Mouse (Mus musculus) cerebellum, adult 18-20 months (tissue): ENCODE measurements around the gene Macrod2.

Source experiments
- DNase-seq, 2 experiments: peaks; one replicate each; pipeline ENCODE4 v3.0.0; 2021

Gene Macrod2

GRCm38 (mm10) chr2:141876958-141877357 is 1481.8 kb downstream of the Macrod2 start:
- no peak for DNase-seq

DNA sequence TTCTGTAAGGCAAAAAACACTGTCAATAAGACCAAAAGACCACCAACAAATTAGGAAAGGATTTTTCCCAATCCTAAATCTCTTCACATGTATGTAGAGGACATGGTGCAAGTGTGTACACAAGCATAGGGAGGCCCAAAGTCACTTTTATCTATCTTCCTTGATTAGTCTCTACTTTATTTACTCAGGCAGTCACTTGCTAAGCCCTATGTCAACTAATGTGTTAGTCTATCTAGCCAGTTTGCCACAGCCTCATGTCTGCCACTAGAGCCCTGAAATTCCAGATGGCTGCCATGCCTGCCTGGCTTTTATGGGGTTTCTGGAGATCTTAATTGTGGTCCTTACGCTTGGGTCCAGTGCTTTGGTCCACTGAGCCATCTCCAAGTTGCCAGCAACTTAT is 1483.4 kb downstream of the Macrod2 start:
- no peak for DNase-seq

- DNase-seq, result no peak
These were observed 1484.6 kb downstream of the Macrod2 start for GRCm38 (mm10) chr2:141879711-141880110.

DNA sequence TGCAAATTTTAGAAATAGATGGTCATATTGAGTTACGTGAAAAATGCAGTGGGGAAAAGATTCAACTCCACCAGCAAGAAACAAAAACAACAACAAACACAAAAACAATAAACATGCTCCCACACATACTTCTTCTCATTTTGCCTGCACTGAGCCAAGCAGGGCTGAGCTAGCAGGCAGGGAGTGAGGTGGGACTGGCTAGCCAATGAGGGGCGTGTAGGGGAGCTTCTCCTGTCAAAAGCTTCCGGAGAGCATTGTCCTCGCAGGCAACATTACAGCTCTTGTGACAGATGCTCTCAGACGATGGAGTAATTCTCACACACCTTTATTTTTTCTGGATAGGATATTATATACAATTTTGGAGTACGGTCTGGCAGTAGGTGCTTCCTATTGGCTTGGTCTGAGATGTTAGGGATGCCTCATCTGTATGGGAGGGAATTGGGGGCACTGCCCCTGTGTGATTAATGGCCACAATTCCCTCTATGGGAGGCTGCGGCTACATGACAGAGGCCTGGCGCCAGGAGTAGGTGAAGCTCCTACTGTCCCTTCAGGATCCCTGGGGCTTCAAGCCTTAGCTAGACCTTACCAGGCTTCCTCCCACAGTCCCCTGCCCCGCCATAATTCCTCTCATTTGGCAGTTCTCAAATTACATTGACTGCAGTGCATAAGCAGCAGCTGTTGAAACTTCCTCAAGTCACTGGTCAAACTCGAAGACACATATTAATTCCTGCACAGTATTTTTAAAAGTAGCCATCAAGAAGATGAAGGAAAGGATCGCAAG is 1491.8 kb downstream of the Macrod2 start:
- no peak for DNase-seq

DNA sequence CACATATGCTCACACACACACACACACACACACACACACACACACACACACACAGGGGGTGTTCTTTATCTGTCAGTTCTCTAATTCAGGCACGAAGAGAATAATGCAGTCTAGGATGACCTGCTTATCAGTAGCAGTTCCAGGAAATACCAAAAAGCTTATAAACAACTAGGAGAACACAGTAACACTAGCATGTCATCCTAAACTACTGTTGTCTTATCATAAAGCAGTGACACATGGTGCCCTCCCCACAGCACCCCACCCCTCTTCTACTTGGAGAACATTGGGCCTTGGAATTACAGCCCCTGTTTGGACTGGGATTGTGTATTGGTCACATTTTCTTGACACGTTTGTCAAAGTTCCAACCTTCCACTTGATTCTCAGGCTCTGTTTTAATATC is 1494.4 kb downstream of the Macrod2 start:
- no peak for DNase-seq

DNA sequence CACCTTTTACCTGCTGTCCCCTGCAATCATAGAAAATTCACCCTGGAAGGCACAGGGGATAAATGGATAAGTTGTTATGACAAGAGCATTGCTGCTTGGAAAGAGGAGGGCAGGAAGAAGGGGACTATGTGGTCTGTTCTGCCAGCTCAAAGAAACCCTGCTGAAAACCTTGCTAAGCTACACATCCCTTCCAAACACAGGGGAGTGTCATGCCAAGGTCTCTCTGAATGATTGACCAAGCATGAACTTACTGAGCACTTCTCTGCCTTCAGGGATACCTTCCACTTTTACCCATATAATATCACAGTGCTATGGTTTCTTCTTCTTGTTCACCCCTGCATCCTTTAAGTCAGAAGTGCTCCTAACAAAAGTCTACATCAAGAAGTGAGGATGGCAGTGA is 1502.8 kb downstream of the Macrod2 start:
- DNase-seq, result no peak

DNA sequence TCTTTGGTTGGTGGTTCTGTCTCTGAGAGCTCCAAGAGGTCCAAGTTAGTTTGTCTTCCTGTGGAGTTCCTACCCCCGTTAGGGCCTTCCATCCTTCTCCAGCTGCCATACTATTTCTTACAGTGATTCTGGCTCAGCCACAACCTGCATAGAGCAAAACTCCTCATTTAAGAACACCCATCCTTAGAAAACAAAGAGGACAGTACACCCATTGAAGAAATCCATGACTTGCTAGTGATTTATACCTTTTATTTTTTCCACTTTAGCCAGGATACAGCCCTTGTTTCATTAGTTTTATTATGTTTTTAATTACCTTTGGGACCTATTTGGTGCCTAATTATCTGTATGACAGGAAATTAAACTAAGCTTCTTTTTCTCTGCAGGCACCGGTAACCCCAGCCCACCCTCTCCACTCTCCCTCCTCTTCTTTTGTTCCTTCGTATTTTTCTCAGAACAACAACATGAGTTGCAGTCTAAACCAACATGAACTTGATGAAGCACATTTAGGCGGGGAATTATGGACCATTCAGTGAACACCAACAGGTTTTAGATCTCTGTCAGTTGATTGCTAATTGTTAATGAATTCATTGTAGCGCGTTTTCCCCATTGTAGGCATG is 1516.8 kb downstream of the Macrod2 start:
- no peak for DNase-seq

GRCm38 (mm10) chr2:141913486-141913885 is 1518.4 kb downstream of the Macrod2 start:
- DNase-seq, result no peak

GRCm38 (mm10) chr2:141913894-141914293 is 1518.8 kb downstream of the Macrod2 start:
- DNase-seq, result no peak

DNA sequence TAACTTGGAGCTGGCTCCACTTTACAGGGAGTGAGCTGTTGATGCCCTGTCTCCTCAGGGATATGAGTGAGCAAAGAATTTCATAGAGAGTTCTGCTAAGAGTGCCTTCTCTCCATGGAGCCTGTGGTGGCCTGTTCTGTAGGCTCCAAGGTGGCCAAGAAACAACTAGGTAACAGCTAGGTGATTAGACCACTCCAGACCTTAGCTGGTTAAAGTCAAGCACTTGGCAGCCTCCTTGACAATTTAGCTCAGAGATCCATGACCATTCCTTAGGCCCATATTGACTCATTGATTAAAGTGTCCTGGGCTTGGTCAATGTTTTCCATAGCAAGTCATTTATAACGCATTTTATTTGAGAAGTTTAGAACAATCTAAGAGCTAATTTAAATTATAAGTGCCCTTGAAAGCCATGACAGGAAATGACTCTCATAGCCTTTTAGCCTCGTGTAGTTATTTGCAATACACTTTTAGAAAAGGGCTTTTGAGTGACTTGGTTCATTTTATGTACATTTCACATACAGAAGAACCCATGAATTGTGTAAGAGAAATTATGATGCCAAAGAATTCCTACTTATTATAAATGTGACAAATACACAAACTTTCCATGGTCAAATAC is 1525.4 kb downstream of the Macrod2 start:
- no peak for DNase-seq

DNA sequence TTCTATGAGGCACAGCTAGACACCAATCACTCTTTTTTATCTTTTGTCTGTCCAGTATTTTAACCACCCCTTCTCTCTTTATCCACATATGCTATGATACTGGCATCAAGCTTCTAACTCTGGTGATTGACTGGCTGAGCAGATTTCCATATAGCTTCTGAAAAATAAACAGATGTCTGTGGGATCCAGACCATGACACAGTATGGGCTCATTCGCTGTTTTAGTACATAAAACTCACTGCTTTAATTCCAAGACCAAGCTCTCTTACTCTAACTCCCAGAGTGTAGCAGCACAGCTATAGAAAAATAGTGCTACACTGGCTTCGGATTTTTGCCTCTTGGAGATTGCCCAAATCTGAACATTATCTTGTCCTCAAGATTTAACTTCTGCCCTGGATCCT is 1540.0 kb downstream of the Macrod2 start:
- DNase-seq, result no peak

- DNase-seq, result peak; percentile 3 to 7
These were observed 1559.7 kb downstream of the Macrod2 start for GRCm38 (mm10) chr2:141954795-141955194.

DNA sequence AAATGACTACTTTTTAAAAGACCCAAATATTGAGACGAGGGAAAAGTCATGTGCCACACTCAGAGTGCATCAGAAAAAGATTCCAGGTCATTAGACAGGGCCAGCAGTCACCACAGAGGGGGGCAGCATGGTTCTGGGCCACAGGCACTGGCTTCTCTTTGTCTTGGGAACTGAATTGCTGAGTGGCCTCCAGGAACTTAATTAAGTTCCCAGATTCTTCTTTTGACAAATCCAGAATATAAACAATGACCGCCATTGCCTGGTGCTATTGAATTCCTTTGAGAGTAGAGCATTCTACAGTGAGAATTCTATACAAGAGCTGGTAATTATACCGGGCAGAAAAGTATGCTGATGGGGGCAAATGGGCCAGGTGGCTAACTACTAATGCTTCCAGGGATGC is 1560.1 kb downstream of the Macrod2 start:
- peak; percentile 20 to 27 for DNase-seq

- DNase-seq, result no peak
These were observed 1567.8 kb downstream of the Macrod2 start for GRCm38 (mm10) chr2:141962868-141963267.

DNA sequence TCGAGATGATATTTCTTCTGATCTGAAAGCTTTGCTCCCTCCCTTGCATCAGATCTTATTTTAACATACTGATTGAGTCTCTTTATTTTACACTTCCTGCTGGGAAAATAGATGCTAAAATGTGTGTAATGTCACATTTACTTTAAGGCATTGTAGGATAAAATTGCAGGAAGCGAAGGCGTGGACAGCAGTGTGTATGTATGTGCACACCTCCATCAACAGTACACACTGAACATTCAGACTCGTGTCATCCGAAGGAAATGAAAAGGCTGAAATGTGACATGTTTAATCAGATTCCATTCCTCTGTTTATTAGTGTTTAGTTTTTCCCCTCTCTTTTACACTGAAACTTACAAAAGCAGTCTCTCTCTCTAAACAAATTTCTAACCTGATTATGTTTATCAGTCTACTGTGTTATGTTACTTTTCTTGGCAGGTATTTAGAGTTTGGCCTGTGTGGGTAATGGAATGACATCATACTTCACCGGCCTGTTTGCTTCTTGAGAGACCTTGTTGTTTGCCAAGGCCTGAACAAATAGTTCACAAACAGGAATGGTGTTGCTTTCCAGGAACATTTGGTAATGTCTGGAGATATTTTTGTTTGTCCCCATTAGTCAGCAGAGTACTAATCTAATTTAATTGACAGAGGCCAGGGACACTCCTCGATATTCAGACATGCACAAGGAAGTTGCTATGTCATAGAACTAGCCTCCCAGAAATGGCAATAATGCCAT is 1588.7 kb downstream of the Macrod2 start:
- no peak for DNase-seq

GRCm38 (mm10) chr2:141998901-141999300 is 1603.8 kb downstream of the Macrod2 start:
- peak; percentile 80 for DNase-seq

DNA sequence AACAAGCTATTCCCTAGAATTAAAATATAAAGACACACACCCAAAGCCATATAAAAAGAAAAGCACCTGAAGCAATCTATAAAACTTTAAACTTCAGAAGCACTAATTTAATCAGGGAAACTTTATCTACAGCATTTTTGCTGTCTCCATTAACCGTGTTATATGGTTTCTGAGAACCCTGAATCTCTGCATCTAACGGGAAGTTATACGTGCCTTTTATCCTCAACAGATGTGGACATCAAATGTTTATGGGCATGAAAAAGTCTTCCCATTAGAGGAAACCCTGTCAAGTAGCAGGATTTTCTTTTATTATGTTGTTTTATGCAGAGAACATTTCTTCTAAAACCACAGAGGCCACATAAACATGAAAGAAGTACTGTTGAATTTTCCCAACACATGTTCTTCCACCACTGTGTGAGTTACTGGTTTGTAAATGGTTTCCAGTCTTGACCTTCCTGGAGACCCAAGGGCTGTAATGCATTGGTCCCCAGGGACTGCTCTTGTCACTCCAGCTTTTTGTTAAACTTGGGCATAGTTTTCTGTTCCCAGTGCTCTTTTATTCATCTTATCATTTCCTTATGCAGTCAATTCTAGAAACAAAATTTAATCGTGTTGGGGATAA is 1629.5 kb downstream of the Macrod2 start:
- DNase-seq, result no peak

DNA sequence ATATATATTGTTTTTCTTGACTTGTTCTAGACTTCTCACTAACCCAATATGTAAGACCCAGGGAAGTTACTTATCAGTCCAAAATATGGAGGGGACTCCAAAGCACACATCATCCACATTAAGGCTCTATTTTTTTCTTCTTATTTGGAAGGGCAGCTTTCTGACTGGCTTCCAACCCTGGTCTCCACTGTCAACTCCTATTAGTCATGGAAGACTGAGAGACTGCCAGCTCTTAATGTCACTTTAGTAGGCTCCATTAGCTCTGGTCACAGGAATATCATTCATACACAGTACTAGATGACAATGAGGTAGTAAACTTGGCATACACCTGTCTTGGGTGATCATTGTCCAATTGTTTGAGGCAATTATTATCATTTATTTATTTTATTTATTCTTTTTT is 1631.6 kb downstream of the Macrod2 start:
- DNase-seq, result peak in 1 of 2 experiments; percentile 13

DNA sequence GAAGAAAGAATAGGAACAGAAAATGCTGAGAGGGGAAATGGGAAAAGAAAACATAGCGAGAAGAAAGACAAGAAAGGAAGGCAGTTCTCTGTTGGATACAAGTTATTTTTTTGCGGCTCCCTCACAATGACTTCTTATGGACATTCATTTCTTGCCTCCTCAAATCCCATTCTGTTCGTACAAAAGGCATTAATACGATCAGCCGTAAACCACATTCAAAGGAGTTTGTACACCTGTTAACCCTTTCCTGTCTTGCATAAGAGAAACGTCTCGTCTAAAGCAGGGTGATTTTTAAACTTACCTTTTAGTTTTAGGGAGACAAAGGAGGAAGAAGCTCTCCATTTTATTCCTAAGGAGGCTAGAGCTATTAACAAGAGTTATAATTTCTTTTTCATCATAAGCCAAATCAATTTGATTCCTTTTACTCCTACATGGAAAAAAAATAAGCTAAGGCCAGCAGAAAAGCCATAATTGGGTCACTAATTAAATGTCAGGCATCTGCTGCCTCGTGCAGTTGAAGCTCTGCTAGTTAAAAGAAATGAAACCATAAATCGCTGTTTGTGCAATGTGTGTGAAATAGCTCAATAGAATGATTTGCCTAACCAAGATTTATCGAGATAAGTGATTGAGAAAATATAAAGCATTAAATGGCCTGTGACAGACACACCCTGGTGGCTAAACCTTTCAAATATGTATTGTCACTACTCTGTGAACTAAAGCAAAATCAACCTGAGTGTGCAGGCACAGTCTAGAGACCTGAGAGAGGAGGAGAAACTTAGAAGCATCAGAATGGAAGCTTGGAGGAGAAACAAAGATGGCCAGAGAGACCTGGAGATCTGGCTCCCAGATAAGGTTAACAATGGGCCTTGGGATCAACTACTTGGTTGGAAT is 1635.9 kb downstream of the Macrod2 start:
- peak in 1 of 2 experiments; percentile 6 for DNase-seq

GRCm38 (mm10) chr2:142055576-142055975 is 1660.5 kb downstream of the Macrod2 start:
- no peak for DNase-seq

DNA sequence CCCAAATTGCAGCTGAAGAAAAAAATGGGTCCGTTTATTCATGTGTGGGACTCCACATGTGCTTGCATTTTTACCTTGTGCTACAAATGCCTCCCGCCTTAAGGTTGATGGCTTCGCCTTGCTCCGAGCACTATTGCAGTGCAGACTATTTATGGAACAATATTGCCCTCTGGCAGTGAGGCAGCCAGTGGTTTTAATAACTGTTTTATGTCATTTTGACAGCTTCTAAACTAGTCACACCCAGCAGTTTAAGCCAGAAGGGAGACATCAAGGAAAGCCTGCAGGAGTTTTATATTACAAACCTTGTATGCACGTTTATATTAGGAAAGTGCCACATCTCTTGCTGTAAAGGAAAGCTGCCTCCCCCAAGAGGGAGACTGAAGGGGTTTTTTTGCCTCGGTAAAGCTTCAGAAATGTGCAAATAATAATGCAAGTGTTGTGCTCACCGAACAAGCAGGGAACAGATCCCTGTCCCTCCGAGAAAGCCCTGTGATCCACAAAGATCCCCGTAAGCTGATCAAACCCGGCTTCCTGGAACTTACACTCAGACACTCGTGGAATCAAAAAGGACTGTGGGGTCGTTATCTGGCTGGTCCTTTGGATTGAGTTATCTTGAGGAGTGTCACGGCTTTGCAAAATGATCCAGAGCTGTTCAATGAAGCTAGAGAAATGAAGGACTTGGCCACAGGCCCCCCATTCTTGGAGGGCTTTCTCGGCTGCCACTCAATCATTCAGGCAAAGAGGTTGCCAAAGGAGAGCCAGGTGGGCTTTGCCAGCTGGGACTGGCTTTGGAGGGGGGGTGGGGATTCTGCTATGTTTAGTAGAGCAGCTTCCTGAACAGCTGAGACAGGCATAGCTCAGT is 1663.0 kb downstream of the Macrod2 start:
- DNase-seq, result peak; percentile 34 to 40
